12 mouse cellular contexts compared by ENCODE assay signal in genomic region chr16:34930110-34930509, GRCm38 (mm10).
A peak's percentile ranks its signal among the peaks of the same experiment; 100 is the strongest.
DNase-seq lines count a peak whose midpoint lies in the region; ATAC-seq and TF ChIP-seq lines count a peak whose summit lies in the region.
"Had no signal": no experiment of that assay in that cellular context is flagged by ENCODE, and none has a peak within 500 bp of the region (broad histone marks: within the 10 kb centered on the region; RNA-seq: fewer than 3 reads in every experiment).

No protein-coding gene starts in this region.

- TF ChIP-seq CTCF in gastrocnemius, adult 2 months (IDR thresholded peaks at IDR 0.05), result no peak
- TF ChIP-seq CTCF in lung, embryonic 14.5 days (IDR thresholded peaks at IDR 0.05; ENCODE audit: low read depth), result no peak

- peaks cover 39% of the 10 kb centered on the region for H3K4me1 ChIP-seq in lung, embryonic 14.5 days (ENCODE audit: insufficient read depth)
- H3K4me1 ChIP-seq in midbrain, embryonic 14.5 days (ENCODE audit: control insufficient read depth, insufficient read depth, low read length), result no peaks in the 10 kb centered on the region

- ATAC-seq in lung, embryonic 14.5 days (ENCODE audit: insufficient read depth), result no peak
- ATAC-seq in midbrain, embryonic 14.5 days (ENCODE audit: low FRiP score, low TSS enrichment), result no peak
- ATAC-seq: midbrain, embryonic 16.5 days had no signal

- DNase-seq in gastrocnemius, adult 2 months, result no peak
- no peak for DNase-seq in gastrocnemius, adult 18-20 months (ENCODE audit: low spot score)
- DNase-seq in lung, adult 18-20 months, result peak; percentile 55 to 68
- DNase-seq in lung, postnatal 14 days, result no peak
- peak; percentile 28 for DNase-seq in lung, embryonic 14.5 days
- no peak for DNase-seq in left cerebral cortex, postnatal 14 days (ENCODE audit: low spot score in 2 of 2)
- DNase-seq in cerebellum, adult 11-12 months, result no peak
- no peak for DNase-seq in midbrain, embryonic 14.5 days
- DNase-seq: heart, postnatal 10 days; thymus, postnatal 14 days had no signal

- H3K9me3 ChIP-seq in lung, embryonic 14.5 days (ENCODE audit: low read depth, low read length), result no peaks in the 10 kb centered on the region
- no peaks in the 10 kb centered on the region for H3K9me3 ChIP-seq in midbrain, embryonic 14.5 days (ENCODE audit: control insufficient read depth, low read length)

- no peak overlapping the region for H3K4me2 ChIP-seq in lung, embryonic 14.5 days
- H3K4me2 ChIP-seq in midbrain, embryonic 14.5 days (ENCODE audit: low read length), result no peak overlapping the region
- H3K4me2 ChIP-seq: liver, embryonic 11.5 days had no signal

- peak overlapping the region; percentile 55 for H3K4me3 ChIP-seq in gastrocnemius, adult 2 months
- no peak overlapping the region for H3K4me3 ChIP-seq in lung, embryonic 14.5 days (ENCODE audit: low read depth, low read length)
- no peak overlapping the region for H3K4me3 ChIP-seq in midbrain, embryonic 14.5 days (replicated peaks; ENCODE audit: low read depth, low read length)

- H3K27ac ChIP-seq in gastrocnemius, adult 2 months, result peak overlapping the region; percentile 77
- H3K27ac ChIP-seq in lung, embryonic 14.5 days (ENCODE audit: low read depth), result peak overlapping the region; percentile 80; the same call in 1 of the 2 replicates
- H3K27ac ChIP-seq in midbrain, embryonic 14.5 days (replicated peaks; ENCODE audit: low read depth, low read length), result no peak overlapping the region

- peaks cover 52% of the 10 kb centered on the region for H3K36me3 ChIP-seq in lung, embryonic 14.5 days (ENCODE audit: insufficient read depth)
- no peaks in the 10 kb centered on the region for H3K36me3 ChIP-seq in midbrain, embryonic 14.5 days (ENCODE audit: control insufficient read depth, insufficient read depth, low read length)

- no peaks in the 10 kb centered on the region for H3K27me3 ChIP-seq in lung, embryonic 14.5 days (ENCODE audit: insufficient read depth, low read length)
- no peaks in the 10 kb centered on the region for H3K27me3 ChIP-seq in midbrain, embryonic 14.5 days (ENCODE audit: control insufficient read depth, insufficient read depth, low read length)

- no peak overlapping the region for H3K9ac ChIP-seq in lung, embryonic 14.5 days
- H3K9ac ChIP-seq in midbrain, embryonic 14.5 days (replicated peaks; ENCODE audit: low read length), result no peak overlapping the region

- whole genome bisulfite sequencing in lung, embryonic 14.5 days, result 52% methylated on average over 7 of the region's 7 CpGs
- WGBS in midbrain, embryonic 14.5 days, result 89% methylated on average over 7 of the region's 7 CpGs

- intact Hi-C loops in gastrocnemius, adult 2 months (cut with DNase I), result no loop called here
- intact Hi-C loops in left cerebral cortex, postnatal 14 days (cut with DNase I), result no loop called here

Comparison
In these comparisons a context has a peak if more than half of its experiments do, and no peak if none do; other contexts are left out.
1. DNase-seq: peak in lung, adult 18-20 months (2 of 2) and lung, embryonic 14.5 days (single experiment); none in gastrocnemius, adult 2 months (single experiment), gastrocnemius, adult 18-20 months (single experiment), lung, postnatal 14 days (single experiment), left cerebral cortex, postnatal 14 days (0 of 2), cerebellum, adult 11-12 months (single experiment) and midbrain, embryonic 14.5 days (single experiment).